Mouse (Mus musculus) liver, postnatal 0 days (tissue): ENCODE data around the gene Jarid2. TPM values are rescaled to one million over a fixed set of nuclear protein-coding genes. Genes with fewer than 3 reads are reported as not detected.

Experiments used
- ATAC-seq: fragments of 200-750 bp; cut with Nextera tagmentation; 2 replicates; pipeline ENCODE4 v1.8.0; 2017; ENCODE audit warnings: mild to moderate bottlenecking, moderate library complexity
- DNase-seq: peaks from one replicate; pipeline ENCODE4 v3.0.0-alpha.2; 2016
- H3K27ac ChIP-seq: fragments of 300-500 bp; sonication (generic); 2 replicates; pipeline ENCODE4 v1.5.1; 2014; ENCODE audit warnings: antibody characterized with exemption, moderate library complexity, mild to moderate bottlenecking, low read depth
- H3K27me3 ChIP-seq: fragments of 300-500 bp; sonication (generic); 2 replicates; pipeline ENCODE4 v1.6.1; 2014; ENCODE audit warnings: low read length, control low read depth, mixed read lengths; ENCODE audit not compliant: insufficient read depth
- H3K36me3 ChIP-seq: fragments of 300-500 bp; sonication (generic); replicated peaks from 2 replicates; pipeline ENCODE4 v1.6.1; 2014; ENCODE audit warnings: mild to moderate bottlenecking, control low read depth, low read length, moderate library complexity, mixed read lengths; ENCODE audit not compliant: insufficient read depth
- H3K4me1 ChIP-seq: fragments of 300-500 bp; sonication (generic); 2 replicates; pipeline ENCODE4 v1.6.1; 2014; ENCODE audit warnings: antibody characterized with exemption, mild to moderate bottlenecking, control low read depth; ENCODE audit not compliant: insufficient read depth
- H3K4me2 ChIP-seq: fragments of 300-500 bp; sonication (generic); 2 replicates; pipeline ENCODE4 v1.6.1; 2014; ENCODE audit warnings: low read depth, mild to moderate bottlenecking, low read length, moderate library complexity, mixed read lengths
- H3K4me3 ChIP-seq: fragments of 300-500 bp; sonication (generic); 2 replicates; pipeline ENCODE4 v1.5.1; 2014; ENCODE audit warnings: low read depth, low read length
- H3K9ac ChIP-seq: fragments of 300-500 bp; sonication (generic); replicated peaks from 2 replicates; pipeline ENCODE4 v1.6.1; 2014; ENCODE audit warnings: mild to moderate bottlenecking, moderate library complexity
- H3K9me3 ChIP-seq: fragments of 300-500 bp; sonication (generic); 2 replicates; pipeline ENCODE4 v1.6.1; 2016; ENCODE audit warnings: mild to moderate bottlenecking, control low read depth, low read length, mixed read lengths
- CTCF ChIP-seq: sonication (generic); IDR thresholded peaks from 2 replicates; pipeline ENCODE4 v1.5.1; 2016; ENCODE audit warnings: antibody characterized with exemption, low read depth
- EP300 ChIP-seq: IDR thresholded peaks from 2 replicates; pipeline ENCODE4 v1.6.1; 2016; ENCODE audit warnings: antibody characterized with exemption, low read depth, mild to moderate bottlenecking
- WGBS: fragments of 180-500 bp; shearing (Covaris S2); extraction: QIAGEN DNeasy Blood & Tissue Kit; methylation state at CpG from one replicate; pipeline ENCODE4 v1.1.7; 2014; ENCODE audit not compliant: insufficient replicate concordance; 5-methylcytosine and 5-hydroxymethylcytosine counted together
- polyA plus RNA-seq: library from polyadenylated mRNA; unstranded; fragments of >200 nt; fragmentation: Nextera tagmentation; extraction: Ambion mirVana; gene quantifications from 2 replicates; pipeline ENCODE4 v1.2.1, GENCODE M21; 2015

Jarid2 gene
- polyA plus RNA-seq, 1 experiment from 2014 or later: 6.8 TPM

DNA sequence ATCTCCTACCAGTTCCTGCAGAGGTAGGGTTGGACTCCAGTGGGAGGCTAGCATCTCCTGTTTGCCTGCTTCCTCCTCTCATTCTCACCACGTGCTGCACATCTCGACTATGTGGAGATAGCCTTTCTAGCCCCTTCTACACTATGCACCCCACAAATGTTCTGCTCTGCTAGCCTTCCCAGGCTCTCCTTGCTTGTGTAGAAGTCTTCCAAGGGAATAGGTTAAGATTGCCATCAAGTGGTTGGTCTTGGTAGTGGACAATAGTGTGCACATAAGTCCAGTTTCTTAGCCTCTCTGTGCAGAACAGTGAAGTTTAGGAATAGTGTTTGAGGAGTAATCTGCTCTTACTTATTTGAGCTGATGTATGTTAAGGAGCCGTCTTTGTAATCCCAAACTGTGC is 104.1 kb downstream of the Jarid2 start:
- 49% methylated on average over 3 of the region's 3 CpGs for WGBS
- no peaks in the 10 kb centered on the region for H3K4me1 ChIP-seq
- no peak overlapping the region for H3K4me2 ChIP-seq
- DNase-seq (no peak), ATAC-seq (no peak)
- peak; percentile 73 for TF ChIP-seq CTCF
- no peak for TF ChIP-seq EP300
- no peak overlapping the region for H3K27ac ChIP-seq
- H3K9ac ChIP-seq: no peak overlapping the region
- H3K9me3 ChIP-seq: no peaks in the 10 kb centered on the region
- H3K36me3 ChIP-seq: 0 out of 2 replicates have a peak, but pooled peaks cover 3% of the 10 kb centered on the region
- no peak overlapping the region for H3K4me3 ChIP-seq
- H3K27me3 ChIP-seq: no peaks in the 10 kb centered on the region

DNA sequence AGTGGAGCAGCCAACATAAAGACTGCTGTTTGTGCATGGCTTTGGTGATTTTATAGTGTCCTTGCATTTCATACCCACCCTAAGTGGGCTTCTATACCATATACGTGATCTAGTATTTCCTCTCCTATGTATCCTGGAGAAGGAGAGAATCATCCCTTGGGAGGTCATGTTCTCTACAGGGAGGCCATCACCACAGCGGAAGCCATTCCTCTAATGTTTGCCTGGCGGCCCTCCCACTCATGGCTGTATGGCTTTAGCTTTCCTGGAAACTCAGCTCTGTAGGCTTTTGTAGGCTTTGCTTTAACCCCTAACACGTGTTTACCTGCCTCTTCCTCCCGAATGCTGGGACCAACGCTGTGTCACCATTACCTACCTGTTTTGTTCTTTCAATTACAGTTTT is 108.2 kb downstream of the Jarid2 start:
- H3K27ac ChIP-seq: no peak overlapping the region
- no peak for ATAC-seq
- H3K9ac ChIP-seq: no peak overlapping the region
- no peaks in the 10 kb centered on the region for H3K27me3 ChIP-seq
- H3K4me2 ChIP-seq: no peak overlapping the region
- H3K36me3 ChIP-seq: no peaks in the 10 kb centered on the region
- TF ChIP-seq CTCF (no peak), EP300 (no peak)
- H3K9me3 ChIP-seq: no peaks in the 10 kb centered on the region
- no peak for DNase-seq
- H3K4me1 ChIP-seq: peaks cover 10% of the 10 kb centered on the region; the same call in 1 of the 2 replicates
- H3K4me3 ChIP-seq: no peak overlapping the region
- WGBS: 80% methylated on average over 6 of the region's 6 CpGs

DNA sequence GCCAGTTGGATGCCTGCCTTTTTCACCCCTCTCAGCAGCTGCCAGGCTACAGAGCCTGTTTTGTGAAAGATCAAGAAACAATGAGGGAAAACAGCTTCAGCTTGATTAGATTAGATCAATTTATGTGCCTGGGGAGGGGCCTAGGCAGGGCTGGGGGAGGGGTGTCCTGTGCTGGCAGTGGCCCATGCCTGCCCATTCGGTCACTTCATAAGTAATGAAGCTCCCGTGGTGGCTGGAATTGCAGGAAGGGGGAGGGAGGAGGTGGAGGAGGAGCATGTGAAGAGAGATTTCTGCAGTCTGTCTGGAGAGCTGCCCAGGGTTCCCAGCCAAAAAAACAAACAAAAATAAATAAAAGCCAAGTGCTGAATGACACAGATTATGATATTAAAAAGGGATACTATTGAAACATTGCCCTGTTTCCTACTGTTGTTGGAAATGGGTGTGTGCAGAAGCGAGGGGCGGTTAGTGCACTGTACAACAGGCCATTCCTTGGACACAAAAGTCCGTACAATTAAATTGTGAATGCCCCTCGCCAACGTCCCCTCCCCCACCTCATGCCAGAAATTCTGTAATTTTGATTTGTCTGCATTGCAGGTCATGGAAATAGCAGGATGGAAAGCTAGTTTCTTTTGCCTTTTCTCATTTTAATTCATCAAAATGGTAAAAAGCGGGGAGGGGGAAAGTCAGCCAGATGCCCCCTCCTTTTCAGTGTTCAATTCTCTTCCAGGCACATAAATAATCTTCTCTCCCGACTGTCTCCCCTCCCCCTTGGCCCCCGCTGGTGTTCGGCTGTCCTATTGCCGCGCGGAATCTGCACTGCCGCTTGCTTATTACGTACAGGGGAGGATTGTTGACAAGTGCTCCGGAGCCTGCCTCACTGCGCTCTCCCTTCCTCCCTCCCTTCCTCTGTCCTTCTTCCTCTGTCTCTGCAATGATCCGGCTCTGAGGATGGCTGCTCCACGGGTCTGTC is 110.9 kb downstream of the Jarid2 start:
- H3K27ac ChIP-seq: peak overlapping the region; percentile 41
- no peaks in the 10 kb centered on the region for H3K27me3 ChIP-seq
- no peaks in the 10 kb centered on the region for H3K36me3 ChIP-seq
- no peak for TF ChIP-seq EP300
- TF ChIP-seq CTCF: no peak
- WGBS: 30% methylated on average over 20 of the region's 20 CpGs
- DNase-seq (peak; percentile 64), ATAC-seq (peak; percentile 91)
- peaks cover 10% of the 10 kb centered on the region; the same call in 1 of the 2 replicates for H3K4me1 ChIP-seq
- peak overlapping the region; percentile 70 for H3K4me2 ChIP-seq
- peak overlapping the region; percentile 47 for H3K9ac ChIP-seq
- H3K4me3 ChIP-seq: peak overlapping the region; percentile 43
- no peaks in the 10 kb centered on the region for H3K9me3 ChIP-seq

DNA sequence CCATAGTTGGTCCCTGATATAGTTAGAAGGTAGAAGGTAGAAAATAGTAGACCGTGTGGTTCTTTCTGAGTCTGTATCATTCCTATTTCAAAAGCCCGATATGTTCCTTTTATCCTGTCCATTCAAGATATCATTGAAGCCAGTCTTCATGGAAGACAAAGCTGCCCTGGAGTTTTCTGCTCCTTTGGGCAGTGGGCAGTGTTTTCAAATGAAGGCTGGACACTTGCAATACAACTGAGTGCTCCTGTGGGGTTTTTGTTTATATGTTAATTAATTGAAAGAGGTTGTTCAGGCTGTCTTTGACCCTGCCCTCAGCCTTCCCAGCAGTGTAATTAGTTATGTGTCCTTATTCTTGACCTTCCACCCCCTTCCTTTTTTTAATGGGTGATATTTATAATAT is 122.2 kb downstream of the Jarid2 start:
- ATAC-seq (no peak), DNase-seq (no peak)
- H3K4me2 ChIP-seq: no peak overlapping the region

DNA sequence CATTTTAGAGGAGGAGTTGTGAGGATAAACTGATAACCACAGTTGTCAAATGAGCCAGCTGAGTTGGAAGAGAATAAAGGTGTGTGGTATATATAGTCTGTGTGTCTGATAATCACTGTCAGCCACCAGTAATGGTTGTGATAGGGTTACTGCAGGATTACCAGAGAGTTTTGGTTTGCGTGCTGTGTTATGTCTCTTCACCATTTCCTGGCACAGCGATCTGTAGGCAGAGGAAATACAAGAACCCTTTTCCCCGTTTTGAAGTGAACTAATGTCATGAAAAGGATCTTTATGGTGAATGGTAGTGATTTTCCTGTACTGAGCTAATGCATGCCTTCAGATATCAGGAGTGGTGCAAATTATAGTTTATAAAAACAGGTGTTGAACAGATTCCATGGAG is 122.8 kb downstream of the Jarid2 start:
- Histone ChIP-seq H3K4me2 (no peak overlapping the region), H3K27ac (no peak overlapping the region), H3K4me1 (no peaks in the 10 kb centered on the region), H3K9ac (no peak overlapping the region), H3K9me3 (no peaks in the 10 kb centered on the region), H3K36me3 (0 out of 2 replicates have a peak, but pooled peaks cover 4% of the 10 kb centered on the region), H3K4me3 (no peak overlapping the region), H3K27me3 (no peaks in the 10 kb centered on the region)
- 54% methylated on average over 3 of the region's 3 CpGs for WGBS
- no peak for ATAC-seq
- DNase-seq: no peak
- TF ChIP-seq CTCF: no peak

More for the DNA sequence above, 122.2 kb downstream of the Jarid2 start:
- 0 out of 2 replicates have a peak, but pooled peaks cover 4% of the 10 kb centered on the region for H3K36me3 ChIP-seq
- H3K4me3 ChIP-seq: no peak overlapping the region
- TF ChIP-seq EP300 (no peak), CTCF (no peak)
- no peaks in the 10 kb centered on the region for H3K4me1 ChIP-seq
- H3K9me3 ChIP-seq: no peaks in the 10 kb centered on the region
- H3K27ac ChIP-seq: no peak overlapping the region
- no peaks in the 10 kb centered on the region for H3K27me3 ChIP-seq
- 88% methylated on average over 2 of the region's 2 CpGs for WGBS
- H3K9ac ChIP-seq: no peak overlapping the region

DNA sequence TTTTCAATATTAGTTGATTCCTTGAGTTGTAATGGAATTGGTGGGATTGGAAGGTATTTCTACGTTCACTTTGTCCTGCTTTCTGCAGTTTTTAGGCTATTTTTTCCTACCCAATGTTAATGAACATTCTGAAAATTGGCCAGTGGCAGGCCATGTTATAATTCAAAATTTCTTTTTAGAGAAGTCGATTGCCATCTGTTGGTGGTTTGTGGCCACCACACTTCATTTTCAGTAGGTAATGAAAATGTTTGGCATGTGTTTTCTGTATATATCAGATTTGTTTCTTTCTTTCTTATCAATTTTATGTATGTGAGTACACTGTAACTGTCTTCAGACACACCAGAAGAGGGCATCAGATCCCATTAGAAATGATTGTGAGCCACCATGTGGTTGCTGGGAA is 136.3 kb downstream of the Jarid2 start:
- no peak overlapping the region for H3K27ac ChIP-seq
- no peak for TF ChIP-seq EP300
- no peak for TF ChIP-seq CTCF
- WGBS: 69% methylated on average over 2 of the region's 2 CpGs

More for the DNA sequence above, 136.3 kb downstream of the Jarid2 start:
- H3K9ac ChIP-seq: no peak overlapping the region
- no peak for DNase-seq
- H3K36me3 ChIP-seq: no peaks in the 10 kb centered on the region
- H3K9me3 ChIP-seq: no peaks in the 10 kb centered on the region
- no peak overlapping the region for H3K4me3 ChIP-seq
- H3K4me2 ChIP-seq: no peak overlapping the region
- H3K4me1 ChIP-seq: no peaks in the 10 kb centered on the region
- ATAC-seq: no peak
- H3K27me3 ChIP-seq: no peaks in the 10 kb centered on the region
